Mouse (Mus musculus): Measurements from ENCODE around the gene Ppm1a.

Gene Ppm1a

GRCm38 (mm10) chr12:72825656-72826055 lies 68.4 kb downstream of the Ppm1a start:
- no peak for DNase-seq (ENCODE audit: low spot score in 2 of 2)

DNA sequence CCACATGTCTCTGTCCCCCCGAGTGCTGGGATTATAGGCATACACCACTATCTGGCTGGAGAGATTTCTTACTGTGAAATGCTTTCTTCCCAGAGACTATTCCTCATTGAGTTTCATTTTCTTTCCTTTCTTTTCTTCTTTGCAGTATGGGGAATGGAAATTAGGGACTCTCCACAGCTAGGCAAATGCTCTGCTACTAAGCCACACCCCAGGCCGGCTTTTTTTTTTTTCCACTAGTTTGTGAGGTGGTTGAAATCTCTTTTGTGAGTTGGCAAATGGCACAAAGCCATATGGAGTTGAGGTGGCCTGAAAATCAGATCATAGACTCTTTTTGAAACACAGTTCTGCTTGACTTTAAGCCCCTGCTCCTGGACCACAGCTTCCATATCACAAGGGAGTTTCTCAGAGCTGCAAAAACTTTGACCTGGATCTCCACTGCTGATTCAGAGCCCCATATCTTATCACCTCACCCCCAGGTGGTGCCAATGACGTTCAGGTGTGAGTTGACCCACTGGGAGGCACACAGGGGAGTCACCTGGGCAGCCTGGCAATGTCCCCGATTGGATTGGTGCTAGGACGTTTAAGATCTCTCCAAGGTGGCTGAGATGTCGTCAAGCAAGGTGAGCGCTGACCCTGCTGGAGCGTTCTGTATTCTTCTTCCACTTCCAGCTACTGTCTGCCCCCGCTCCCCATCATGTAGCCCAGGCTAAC lies 71.7 kb downstream of the Ppm1a start:
- DNase-seq (ENCODE audit: low spot score in 2 of 2): no peak

DNA sequence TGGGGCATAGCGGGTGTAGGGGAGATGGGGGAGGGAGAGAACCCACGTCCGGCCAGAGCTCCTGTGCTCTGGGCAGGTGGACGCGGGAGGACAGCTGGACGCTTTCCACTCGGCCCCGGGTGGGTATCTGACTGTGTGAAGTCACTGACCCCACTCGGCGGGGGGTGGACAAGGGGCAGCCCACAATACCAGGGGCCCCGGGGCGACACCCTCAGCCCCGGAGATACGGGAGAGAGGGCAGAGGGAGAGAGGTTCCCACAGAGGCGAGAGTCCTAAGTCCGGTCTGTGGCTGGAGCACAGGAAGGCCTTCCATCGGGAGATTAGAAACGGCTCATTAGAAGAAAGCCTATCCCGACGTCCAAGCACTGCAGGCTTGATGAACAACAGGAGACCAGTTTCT lies 72.5 kb downstream of the Ppm1a start:
- DNase-seq (ENCODE audit: low spot score in 2 of 2): no peak

GRCm38 (mm10) chr12:72830317-72830716 lies 73.1 kb downstream of the Ppm1a start:
- no peak for DNase-seq (ENCODE audit: low spot score in 2 of 2)

DNA sequence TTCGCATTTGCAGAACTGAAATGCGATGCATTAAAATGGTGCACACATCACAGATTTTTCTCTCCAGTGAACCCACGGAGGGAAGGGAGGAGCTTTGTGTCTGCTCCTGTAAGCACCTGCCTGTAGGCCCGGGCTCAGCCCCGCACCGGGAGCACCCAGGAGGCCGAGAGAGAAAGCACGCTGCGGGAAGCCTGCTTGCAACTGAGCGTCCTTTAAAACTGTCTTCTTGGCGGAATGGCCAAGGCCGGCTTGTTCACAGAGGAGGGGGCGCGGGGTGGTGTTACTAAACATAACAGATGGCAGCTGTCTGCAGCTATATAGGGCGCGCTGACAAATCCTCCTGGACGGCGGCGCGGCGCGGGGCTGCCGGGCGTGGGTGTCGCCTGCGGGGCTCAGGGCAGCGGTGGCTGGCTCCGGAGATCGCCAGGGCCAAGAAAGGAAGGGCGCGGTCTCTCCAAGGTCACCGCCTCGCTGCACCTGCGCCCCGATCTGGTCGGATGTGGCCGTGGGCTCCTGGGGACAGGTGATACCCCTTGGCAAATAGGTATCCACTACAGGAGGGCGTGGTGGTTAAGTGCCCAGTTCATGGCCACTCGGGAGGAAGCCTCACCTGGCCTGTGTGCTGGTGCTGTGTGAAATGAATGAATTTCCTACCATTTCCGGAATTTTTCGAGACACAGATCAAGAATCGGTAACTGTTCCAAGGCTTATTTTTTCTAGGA lies 74.6 kb downstream of the Ppm1a start:
- no peak for DNase-seq (ENCODE audit: low spot score in 2 of 2)

GRCm38 (mm10) chr12:72834773-72835517 lies 77.7 kb downstream of the Ppm1a start:
- DNase-seq (ENCODE audit: low spot score in 2 of 2): no peak

GRCm38 (mm10) chr12:72835518-72836015 lies 78.3 kb downstream of the Ppm1a start:
- no peak for DNase-seq (ENCODE audit: low spot score in 2 of 2)

DNA sequence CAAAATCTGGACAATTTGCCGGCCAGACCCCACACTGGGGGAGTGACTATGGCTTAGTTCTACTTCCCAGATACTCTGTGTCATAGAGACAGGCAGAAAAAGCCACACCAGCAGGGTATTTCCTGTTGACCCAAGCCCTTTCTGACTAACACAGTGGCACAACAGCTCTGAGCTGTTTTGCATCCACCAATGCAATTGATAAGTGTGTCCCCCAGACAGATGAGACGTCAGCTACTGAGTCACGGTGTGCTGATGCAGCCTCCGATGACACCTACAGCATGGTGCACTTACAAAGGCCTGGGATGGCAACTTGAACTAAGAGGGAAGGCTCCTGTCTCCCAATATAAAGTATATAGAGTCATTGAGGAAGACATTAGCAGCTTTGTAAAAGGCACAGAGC lies 80.0 kb downstream of the Ppm1a start:
- no peak for DNase-seq (ENCODE audit: low spot score in 2 of 2)

- DNase-seq (ENCODE audit: low spot score in 2 of 2): no peak
These were observed 84.2 kb downstream of the Ppm1a start for GRCm38 (mm10) chr12:72841500-72841899.

DNA sequence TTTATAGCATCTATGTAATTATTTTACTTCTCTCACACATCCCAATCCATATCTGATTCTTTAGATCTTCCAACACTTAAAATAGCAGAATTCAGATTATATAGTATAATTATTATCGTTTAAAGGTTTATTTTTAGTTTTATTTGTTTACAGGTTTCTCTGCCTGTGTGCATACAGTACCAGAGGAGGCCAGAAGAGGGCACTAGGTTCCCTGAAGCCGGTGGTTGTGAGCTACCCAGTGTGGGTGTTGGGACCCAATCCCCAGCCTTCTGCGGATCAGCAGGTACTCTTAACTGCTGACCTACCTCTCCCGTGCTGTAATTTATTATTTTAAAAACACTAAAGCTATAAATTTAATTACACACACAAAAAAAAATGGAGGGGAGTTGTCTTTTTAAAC lies 85.9 kb downstream of the Ppm1a start:
- no peak for DNase-seq (ENCODE audit: low spot score in 2 of 2)

DNA sequence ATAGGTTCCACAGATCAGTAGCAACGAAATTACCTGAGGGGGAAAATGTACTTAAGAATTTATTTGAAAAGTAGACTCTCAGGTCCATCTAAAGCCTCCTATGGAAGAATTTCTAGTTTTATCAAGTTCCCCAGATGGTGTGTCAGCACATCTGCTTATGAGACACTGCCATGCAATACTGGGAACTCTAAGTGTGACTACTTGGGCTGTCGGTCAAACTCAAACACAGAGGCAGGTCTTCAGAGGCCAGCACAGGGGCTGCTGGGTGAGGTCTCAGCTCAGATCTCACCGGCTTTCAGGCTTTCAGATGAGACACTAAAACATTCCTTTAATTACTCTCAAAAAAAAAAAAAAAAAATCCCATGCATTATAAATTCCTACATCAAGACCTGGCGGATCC lies 86.3 kb downstream of the Ppm1a start:
- DNase-seq (ENCODE audit: low spot score in 2 of 2): no peak

DNA sequence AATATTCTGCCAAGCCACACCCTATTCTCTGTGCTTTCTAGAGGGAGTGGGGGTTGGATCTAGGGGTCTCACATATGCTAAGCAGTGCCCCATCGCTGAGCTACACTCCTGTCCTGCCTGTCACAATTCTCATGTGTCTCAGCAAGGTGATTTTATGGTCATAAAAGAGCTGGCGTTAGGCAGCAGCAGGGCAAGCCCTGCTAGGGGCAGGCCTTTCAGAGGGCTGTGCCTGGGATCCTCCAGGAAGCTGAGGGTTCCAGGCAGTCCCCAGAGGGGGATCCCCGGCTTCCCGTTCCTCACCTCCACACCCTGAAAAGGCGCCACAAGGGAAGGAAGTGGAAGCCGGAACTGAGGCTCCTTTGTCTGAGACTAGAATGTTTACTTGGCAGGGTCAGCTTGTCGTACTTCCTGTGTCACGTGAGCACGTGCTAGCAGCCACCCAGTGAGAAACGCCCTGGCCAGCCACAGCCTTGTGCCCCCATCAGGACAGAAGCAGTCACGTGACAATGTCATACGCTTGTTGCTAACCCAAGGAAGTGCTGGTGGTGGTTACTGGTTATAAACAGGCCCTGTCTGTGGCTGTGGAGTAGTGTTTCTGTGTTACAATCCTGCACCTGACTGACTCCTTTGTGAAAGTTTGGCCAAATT lies 86.8 kb downstream of the Ppm1a start:
- DNase-seq (ENCODE audit: low spot score in 2 of 2): no peak

DNA sequence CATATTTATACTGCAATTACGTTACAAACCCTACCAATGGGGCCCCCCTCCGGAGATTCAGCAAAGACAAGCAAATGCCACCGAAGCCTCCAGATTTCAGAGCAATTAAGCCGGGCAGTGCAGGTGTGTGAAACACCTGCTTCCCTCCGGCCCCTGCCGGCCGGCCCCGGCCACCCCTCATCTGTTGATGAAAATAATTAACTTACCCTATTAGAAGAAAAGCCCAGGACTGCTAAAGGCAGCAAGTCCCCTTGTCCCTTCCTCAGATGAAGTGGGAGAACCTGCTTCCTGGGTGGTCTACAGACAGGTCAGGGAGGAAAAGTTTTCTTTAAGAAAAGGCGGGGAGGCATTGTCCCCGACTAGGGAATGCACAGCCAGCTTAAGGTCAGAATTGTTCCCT lies 88.7 kb downstream of the Ppm1a start:
- DNase-seq (ENCODE audit: low spot score in 2 of 2): no peak

GRCm38 (mm10) chr12:72847725-72848124 lies 90.5 kb downstream of the Ppm1a start:
- DNase-seq (ENCODE audit: low spot score in 2 of 2): no peak
